Mouse (Mus musculus) gastrocnemius, postnatal 25 days (tissue): ENCODE measurements around the gene Zfp524. TPM values are rescaled to one million over a fixed set of nuclear protein-coding genes. Genes with fewer than 3 reads are reported as not detected.
A peak's percentile ranks its signal among the peaks of the same experiment; 100 is the strongest.
"Not testable (repeated sequence)": the region's sequence is repeated elsewhere in the genome, so short reads cannot be mapped to it uniquely, and the experiment has no call there.

Source experiments
- DNase-seq: peaks from one replicate; pipeline ENCODE4 v3.0.0; 2022
- total RNA-seq, 2 experiments: library from RNA; stranded (reverse); gene quantifications; 1 replicate in 1 of 2; 2 replicates in 1 of 2; pipeline ENCODE4 v1.2.3; 2021

Zfp524 gene
- total RNA-seq, 2 experiments from 2014 or later: 7.1 to 8.7 TPM

GRCm38 (mm10) chr7:5015118-5016001 lies 1.1 kb downstream of the Zfp524 start, which contains the start of gene Gm44973:
TSS of gene Gm44973 (plus strand) at chr7:5015496.
- peak; percentile 97 for DNase-seq

GRCm38 (mm10) chr7:5016057-5016456 lies 1.8 kb downstream of the Zfp524 start:
- DNase-seq: no peak

DNA sequence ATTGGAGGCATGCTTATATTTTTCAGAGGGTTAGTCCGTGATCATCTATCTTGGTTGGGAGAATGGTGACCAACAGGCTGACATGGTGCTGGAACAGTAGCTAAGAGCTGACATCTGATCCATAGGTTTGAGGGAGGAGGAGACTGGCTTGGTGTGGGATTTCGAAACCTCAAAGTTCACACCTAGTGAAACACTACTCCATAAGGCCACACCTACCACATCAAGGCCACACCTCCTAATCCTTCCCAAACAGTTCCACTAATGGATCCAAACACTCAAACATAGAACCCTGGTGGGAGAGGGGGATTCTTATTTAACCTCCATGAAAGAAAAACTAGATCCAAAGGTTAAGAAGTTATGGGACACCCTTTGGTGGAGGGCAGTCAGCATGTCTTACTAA lies 2.7 kb downstream of the Zfp524 start:
- DNase-seq: no peak

DNA sequence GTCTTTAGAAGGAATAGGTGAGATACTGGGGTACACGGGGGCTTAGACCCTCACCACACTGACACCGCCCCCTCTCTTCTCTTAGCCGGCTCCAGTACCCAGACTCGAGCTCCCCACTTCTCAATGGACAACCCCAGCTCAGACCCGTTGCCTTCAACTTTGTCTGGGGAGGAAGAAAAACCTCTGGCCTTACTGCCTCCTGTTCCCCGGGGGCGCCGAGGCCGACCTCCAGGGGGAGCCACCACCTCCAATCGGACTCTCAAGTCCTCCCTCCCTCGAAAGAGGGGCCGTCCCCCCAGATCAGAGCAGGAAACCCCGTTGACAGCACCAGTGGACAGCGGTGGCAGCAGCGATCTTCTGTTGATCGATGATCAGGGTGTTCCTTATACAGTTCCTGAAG lies 3.1 kb downstream of the Zfp524 start:
- no peak for DNase-seq

DNA sequence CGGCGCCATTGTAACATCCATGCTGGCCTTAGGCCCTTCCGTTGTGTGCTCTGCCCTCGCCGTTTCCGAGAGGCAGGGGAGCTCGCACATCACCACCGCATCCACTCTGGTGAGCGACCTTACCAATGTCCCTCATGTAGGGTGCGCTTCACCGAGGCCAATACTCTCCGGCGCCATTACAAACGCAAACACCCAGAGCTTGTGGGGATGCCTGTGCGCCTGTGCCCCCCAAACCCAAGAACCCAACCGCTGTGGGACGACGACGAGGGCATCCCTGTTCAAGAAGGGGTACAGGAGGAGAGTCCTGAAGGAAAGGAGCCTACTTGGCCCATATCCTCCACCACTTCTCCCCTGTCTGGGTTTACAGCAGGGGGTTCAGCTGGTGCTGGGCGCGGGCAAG lies 3.7 kb downstream of the Zfp524 start:
- no peak for DNase-seq

GRCm38 (mm10) chr7:5019576-5019975 lies 5.4 kb downstream of the Zfp524 start:
- not testable (repeated sequence) for DNase-seq

- peak; percentile 99 for DNase-seq
Observed at GRCm38 (mm10) chr7:5020000-5020681, 5.9 kb downstream of the Zfp524 start, which contains the start of the genes Zfp865 and Ccdc106. TSS of gene Zfp865 (plus strand) at chr7:5020376. TSS of gene Ccdc106 (plus strand) at chr7:5020553.

DNA sequence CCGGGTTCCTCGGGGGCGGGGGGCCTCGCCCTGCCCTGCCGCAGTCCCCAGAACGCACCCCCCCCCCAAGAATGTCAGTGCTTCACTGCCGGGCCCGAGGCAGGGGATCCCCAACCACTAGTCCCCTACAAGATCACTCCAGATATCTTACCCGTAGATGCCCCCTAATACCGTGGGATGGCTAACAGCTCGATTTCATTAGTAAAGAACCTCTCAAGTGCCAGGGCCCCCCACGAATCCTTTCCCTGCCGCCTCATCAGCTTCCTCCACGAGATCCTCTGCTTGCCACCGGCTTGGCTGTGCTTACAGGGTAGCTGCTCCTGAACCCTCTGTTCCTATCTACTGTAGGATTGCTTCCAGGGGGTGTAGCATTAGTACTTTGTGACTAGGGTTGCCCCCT lies 6.5 kb downstream of the Zfp524 start:
- DNase-seq: no peak

- DNase-seq: no peak
Observed at GRCm38 (mm10) chr7:5021197-5021596, 7.0 kb downstream of the Zfp524 start.

- DNase-seq: no peak
Observed at GRCm38 (mm10) chr7:5029543-5029942, 15.3 kb downstream of the Zfp524 start.

DNA sequence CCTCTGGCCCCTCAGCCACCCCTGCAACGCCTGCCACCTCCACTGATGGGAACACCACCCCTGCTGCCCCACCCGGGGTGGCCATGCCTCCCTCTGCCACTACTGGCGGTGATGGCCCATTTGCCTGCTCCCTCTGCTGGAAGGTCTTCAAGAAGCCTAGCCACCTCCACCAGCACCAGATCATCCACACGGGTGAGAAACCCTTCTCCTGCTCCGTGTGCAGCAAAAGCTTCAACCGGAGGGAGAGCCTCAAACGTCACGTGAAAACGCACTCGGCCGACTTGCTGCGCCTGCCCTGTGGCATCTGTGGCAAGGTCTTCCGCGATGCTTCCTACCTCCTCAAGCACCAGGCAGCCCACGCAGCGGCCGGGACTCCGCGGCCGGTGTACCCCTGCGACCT lies 15.7 kb downstream of the Zfp524 start:
- no peak for DNase-seq

DNA sequence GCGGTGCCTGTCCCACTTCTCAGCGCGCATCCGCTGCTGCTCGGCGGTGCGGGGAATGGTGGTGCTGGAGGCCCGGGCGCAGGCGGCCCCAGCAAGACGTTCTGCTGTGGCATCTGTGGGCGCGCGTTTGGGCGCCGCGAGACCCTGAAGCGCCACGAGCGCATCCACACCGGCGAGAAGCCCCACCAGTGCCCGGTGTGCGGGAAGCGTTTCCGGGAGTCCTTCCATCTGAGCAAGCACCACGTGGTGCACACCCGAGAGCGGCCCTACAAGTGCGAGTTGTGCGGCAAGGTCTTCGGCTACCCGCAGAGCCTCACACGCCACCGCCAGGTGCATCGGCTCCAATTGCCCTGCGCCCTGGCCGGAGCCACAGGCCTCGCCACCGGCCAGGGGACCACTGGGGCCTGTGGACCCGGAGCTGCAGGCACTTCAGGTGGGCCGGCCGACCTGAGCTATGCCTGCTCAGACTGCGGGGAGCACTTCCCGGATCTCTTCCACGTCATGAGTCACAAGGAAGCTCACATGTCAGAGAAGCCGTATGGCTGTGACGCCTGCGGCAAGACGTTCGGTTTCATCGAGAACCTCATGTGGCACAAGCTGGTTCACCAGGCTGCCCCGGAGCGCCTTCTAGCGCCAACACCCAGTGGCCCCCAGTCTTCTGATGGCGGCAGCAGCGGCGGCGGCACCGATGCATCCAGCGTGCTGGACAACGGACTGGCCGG lies 16.5 kb downstream of the Zfp524 start:
- no peak for DNase-seq

DNA sequence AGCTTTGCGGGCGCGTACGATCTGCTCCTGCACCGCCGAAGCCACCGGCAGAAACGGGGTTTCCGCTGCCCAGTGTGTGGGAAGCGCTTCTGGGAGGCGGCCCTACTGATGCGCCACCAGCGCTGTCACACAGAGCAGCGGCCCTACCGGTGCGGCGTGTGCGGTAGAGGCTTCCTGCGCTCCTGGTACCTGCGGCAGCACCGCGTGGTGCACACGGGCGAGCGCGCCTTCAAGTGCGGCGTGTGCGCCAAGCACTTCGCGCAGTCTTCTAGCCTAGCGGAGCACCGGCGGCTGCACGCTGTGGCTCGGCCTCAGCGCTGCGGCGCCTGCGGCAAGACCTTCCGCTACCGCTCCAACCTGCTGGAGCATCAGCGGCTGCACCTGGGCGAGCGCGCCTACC lies 17.3 kb downstream of the Zfp524 start:
- no peak for DNase-seq

DNA sequence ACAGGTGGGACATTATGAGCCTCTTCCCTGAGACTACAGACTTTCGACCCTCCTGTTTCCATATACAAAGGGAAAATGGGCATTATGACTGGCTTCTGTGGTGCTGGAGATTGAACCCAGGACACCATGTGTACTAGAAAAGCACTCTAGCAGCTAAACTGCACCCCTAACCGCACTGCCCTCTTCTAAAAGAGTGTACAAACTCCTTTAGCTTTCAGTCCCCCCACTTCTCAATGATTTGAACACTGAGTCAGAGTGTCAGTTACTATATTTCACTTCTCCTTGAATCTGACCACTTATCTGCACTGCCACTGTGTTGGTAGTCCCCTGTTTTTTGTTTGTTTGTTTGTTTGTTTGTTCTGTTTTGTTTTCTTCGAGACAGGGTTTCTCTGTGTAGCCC lies 19.6 kb downstream of the Zfp524 start, which contains the start of gene 4632433K11Rik:
4632433K11Rik (plus strand) TSS at position 301 of the 400 bp plus-strand sequence.
- DNase-seq: no peak

- DNase-seq: no peak
Observed at GRCm38 (mm10) chr7:5035628-5036027, 21.4 kb downstream of the Zfp524 start.

GRCm38 (mm10) chr7:5036136-5036535 lies 21.9 kb downstream of the Zfp524 start:
- DNase-seq: no peak

DNA sequence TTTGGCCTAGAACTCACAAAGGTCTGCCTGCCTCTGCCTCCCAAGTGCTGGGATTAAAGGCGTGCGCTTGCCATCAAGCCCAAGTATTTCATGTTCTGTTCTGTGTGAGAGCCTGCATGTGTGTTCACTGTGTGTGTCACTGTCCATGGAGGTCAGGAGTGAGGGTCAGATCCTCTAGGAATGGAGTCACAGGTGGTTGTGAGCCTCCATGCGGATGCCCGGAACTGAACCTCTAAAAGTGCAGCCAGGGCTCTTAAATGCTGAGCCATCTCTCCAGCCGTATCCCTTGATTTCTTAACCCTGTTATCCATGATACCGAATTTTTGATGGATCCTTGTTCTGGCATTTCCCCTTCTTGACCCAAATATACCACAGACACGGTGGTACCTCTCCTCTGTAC lies 22.8 kb downstream of the Zfp524 start:
- DNase-seq: no peak

GRCm38 (mm10) chr7:5037467-5037866 lies 23.3 kb downstream of the Zfp524 start:
- no peak for DNase-seq

DNA sequence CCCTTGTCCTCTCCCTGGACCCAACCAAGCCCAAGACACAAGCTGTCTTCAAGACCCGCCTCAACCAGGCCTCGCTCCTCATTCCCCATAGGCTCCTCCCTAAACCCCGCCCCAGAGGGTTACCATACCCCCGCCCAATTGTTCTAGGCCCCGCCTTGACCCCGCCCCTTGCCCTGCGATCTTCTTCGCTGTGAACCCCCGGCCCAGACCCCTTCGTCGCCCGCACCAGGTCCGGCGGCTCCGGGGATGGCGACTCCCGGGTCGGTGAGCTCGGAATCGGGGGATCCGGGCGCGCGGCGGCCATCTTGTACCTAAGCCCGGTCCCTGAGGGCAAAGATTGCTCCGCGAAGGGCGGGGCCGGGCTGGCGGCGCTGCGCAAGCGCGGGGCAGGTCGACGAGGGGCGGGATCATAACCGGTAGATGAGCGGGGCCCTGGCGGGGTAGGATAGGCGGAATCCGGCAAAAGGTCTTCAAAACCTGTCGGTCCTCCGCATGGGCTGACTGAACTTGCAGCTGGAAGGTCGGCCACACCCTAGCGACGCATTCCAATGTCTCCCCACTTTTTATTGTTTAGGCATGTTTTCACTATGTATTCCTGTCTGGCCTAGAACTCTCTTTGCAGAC lies 24.0 kb downstream of the Zfp524 start, which contains the start of gene Zfp784:
Zfp784 (minus strand) TSS at position 338 of the 624 bp plus-strand sequence.
- DNase-seq: peak; percentile 92

DNA sequence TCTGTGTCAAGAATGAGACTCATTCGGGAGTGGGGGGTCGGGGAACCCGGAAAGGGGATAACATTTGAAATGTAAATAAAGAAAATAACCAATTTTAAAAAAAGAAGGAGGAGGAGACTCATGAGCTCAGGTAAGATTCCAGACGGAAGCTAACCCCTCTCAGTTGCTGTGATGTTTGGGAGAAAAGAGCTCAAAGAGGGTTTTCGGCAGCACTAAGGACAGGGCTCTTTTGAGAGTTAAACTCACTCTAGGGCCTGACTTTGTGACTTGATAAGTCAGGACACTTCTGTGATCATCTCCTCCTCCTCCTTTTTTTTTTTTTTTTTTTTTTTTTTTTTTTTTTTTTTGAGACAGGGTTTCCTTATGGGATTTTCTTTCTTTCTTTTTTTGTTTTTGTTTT lies 24.7 kb downstream of the Zfp524 start:
- no peak for DNase-seq

DNA sequence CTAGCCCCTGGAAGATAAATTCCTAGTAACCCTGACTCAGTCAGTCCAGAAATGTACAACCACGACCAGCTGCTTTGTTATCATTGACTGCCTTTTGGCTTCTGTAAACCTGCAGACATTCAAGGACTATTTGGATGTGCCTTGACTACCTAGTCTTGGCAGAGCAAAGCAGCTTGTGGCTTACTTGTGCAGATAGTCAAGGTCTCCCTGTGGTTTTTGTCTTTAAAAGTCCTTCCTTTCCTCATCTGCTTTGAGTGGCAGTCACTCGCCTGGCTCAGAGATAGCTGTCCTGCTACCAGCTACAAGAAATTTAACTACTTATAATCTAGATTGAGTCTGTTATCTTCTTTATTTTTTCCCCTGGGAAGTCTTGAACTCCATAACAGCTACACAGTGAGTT lies 30.8 kb downstream of the Zfp524 start:
- DNase-seq: no peak

DNA sequence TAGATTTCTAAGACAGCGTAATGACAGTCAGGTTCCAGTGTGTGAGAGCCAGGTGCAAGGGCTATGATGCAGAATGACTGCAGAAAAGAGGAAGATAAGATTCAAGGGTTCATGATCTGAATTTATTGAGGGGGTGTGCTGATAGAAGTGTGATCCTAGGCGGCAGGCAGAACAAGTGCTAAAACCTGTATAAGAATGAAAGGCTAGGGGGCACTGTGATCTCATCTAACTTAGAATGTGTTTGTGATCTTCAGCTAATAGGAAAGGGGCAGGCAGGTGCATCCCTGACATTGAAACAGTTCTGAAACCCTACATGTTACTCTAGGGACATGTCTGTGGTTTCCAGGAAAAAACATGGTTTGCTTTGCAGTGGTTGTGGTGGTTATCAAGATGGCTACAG lies 31.9 kb downstream of the Zfp524 start:
- no peak for DNase-seq
